Mouse (Mus musculus): Measurements from ENCODE around the gene Efcab12. TPM values are rescaled to one million over a fixed set of nuclear protein-coding genes. Genes with fewer than 3 reads are reported as not detected.

The Efcab12 gene
- total RNA-seq (2012; rRNA removed), result 0.04 and 0.13 TPM in 2 replicates
- 0.08 and 0.12 TPM in 2 replicates for total RNA-seq (2014; rRNA removed)
- polyA plus RNA-seq (2012; ENCODE audit: insufficient read length, low read depth), result 0.54 and 0.60 TPM in 2 replicates

- peaks cover 0 to 9% of the 10 kb centered on the region in 2 experiments; a peak in 3 of 4 replicates for H3K4me1 ChIP-seq (ENCODE audit: control insufficient read depth in 1 of 2, insufficient read depth in 2 of 2)
- H3K27me3 ChIP-seq (replicated peaks), result no peaks in the 10 kb centered on the region
- H3K4me2 ChIP-seq (ENCODE audit: insufficient read depth, low read depth, poor library complexity, severe bottlenecking), result no peak within 1 kb of the TSS
- no peaks in the 10 kb centered on the region for H3K9me3 ChIP-seq (replicated peaks; ENCODE audit: low read length)
- no peak within 1 kb of the TSS for H3K27ac ChIP-seq (ENCODE audit: insufficient read depth, low read depth)
- peaks cover 9 to 30% of the 10 kb centered on the region in 2 experiments for H3K36me3 ChIP-seq (replicated peaks in 1 of 2; ENCODE audit: control insufficient read depth in 1 of 2, insufficient read depth in 1 of 2, low read length in 1 of 2)
- no peak for DNase-seq (ENCODE audit: extremely low read depth)
- in situ Hi-C loops (cut with MboI; ENCODE audit: low pct_ligation_motif_present, low pct_unique_long_range_greater_than_20kb, low sequenced_read_pairs) (no loop called here), dilution Hi-C loops (cut with MboI; ENCODE audit: extremely low pct_ligation_motif_present, extremely low pct_unique_long_range_greater_than_20kb, low sequenced_read_pairs) (no loop called here)
- no peak within 1 kb of the TSS for H3K9ac ChIP-seq (ENCODE audit: insufficient read depth, low read depth)
- H3K4me3 ChIP-seq (replicated peaks in 1 of 3; ENCODE audit: low read depth in 2 of 3, low read length in 2 of 3, poor library complexity in 1 of 3), result no peak within 1 kb of the TSS
- no peak for TF ChIP-seq MYC (IDR thresholded peaks at IDR 0.05; ENCODE audit: low read depth, low read length)
- TF ChIP-seq JUND (conservative IDR thresholded peaks at IDR 0.05; ENCODE audit: low read depth, low read length), result no peak
- TF ChIP-seq EP300 (IDR thresholded peaks at IDR 0.05; ENCODE audit: low read length), result no peak
- TF ChIP-seq CTCF (conservative IDR thresholded peaks at IDR 0.05 in 1 of 2, IDR thresholded peaks at IDR 0.05 in 1 of 2; ENCODE audit: low read depth in 2 of 2, low read length in 2 of 2), result no peak
- no peak for TF ChIP-seq ZNF384 (IDR thresholded peaks at IDR 0.05; ENCODE audit: low read depth, low read length)
- no peak for TF ChIP-seq KAT2A (IDR thresholded peaks at IDR 0.05; ENCODE audit: insufficient replicate concordance, low read length)
- TF ChIP-seq POLR2AphosphoS2 (IDR thresholded peaks at IDR 0.05; ENCODE audit: low read depth, low read length), result no peak
- no peak for TF ChIP-seq MXI1 (IDR thresholded peaks at IDR 0.05; ENCODE audit: low read depth, low read length)
- TF ChIP-seq SMC3 (IDR thresholded peaks at IDR 0.05; ENCODE audit: low read depth, low read length), result no peak
- no peak for TF ChIP-seq NRF1 (IDR thresholded peaks at IDR 0.05; ENCODE audit: low read depth, low read length)
- H3K79me2 ChIP-seq (replicated peaks; ENCODE audit: control insufficient read depth, extremely low read depth, insufficient read depth, poor library complexity, severe bottlenecking), result no peaks in the 10 kb centered on the region
These were observed at the start of gene Efcab12 for GRCm38 (mm10) chr6:115838161-115838597. TSS of gene Efcab12 (minus strand) at chr6:115838412.

- H3K27ac ChIP-seq (ENCODE audit: insufficient read depth, low read depth), result peak overlapping the region; percentile 58
- peak overlapping the region; percentile 42 to 50 (median 44) for H3K4me3 ChIP-seq (replicated peaks in 1 of 3; ENCODE audit: low read depth in 2 of 3, low read length in 2 of 3, poor library complexity in 1 of 3)
- H3K4me1 ChIP-seq (ENCODE audit: control insufficient read depth in 1 of 2, insufficient read depth in 2 of 2), result peaks cover 11 to 21% of the 10 kb centered on the region in 2 experiments
- peak overlapping the region; percentile 38 for H3K9ac ChIP-seq (ENCODE audit: insufficient read depth, low read depth)
- H3K9me3 ChIP-seq (replicated peaks; ENCODE audit: low read length), result peaks cover 3% of the 10 kb centered on the region
- no peaks in the 10 kb centered on the region for H3K27me3 ChIP-seq (replicated peaks)
- H3K79me2 ChIP-seq (replicated peaks; ENCODE audit: control insufficient read depth, extremely low read depth, insufficient read depth, poor library complexity, severe bottlenecking), result no peaks in the 10 kb centered on the region
- DNase-seq (ENCODE audit: extremely low read depth), result peak; percentile 89
- in situ Hi-C loops (cut with MboI; ENCODE audit: low pct_ligation_motif_present, low pct_unique_long_range_greater_than_20kb, low sequenced_read_pairs) (no loop called here), dilution Hi-C loops (cut with MboI; ENCODE audit: extremely low pct_ligation_motif_present, extremely low pct_unique_long_range_greater_than_20kb, low sequenced_read_pairs) (no loop called here)
- peaks cover 18 to 50% of the 10 kb centered on the region in 2 experiments for H3K36me3 ChIP-seq (replicated peaks in 1 of 2; ENCODE audit: control insufficient read depth in 1 of 2, insufficient read depth in 1 of 2, low read length in 1 of 2)
- H3K4me2 ChIP-seq (ENCODE audit: insufficient read depth, low read depth, poor library complexity, severe bottlenecking), result peak overlapping the region; percentile 41; the same call in 1 of the 2 replicates
- TF ChIP-seq NELFE (IDR thresholded peaks at IDR 0.05; ENCODE audit: low read depth, low read length) (peak; percentile 76), ZKSCAN1 (IDR thresholded peaks at IDR 0.05; ENCODE audit: borderline replicate concordance, low read depth, low read length) (no peak), IRF4 (IDR thresholded peaks at IDR 0.05; ENCODE audit: low read depth, low read length) (peak; percentile 57; the same call in 1 of the 2 replicates), E2F4 (IDR thresholded peaks at IDR 0.05; ENCODE audit: insufficient replicate concordance, low read depth, low read length) (no peak), ZC3H11A (IDR thresholded peaks at IDR 0.05; ENCODE audit: low read depth, low read length) (no peak), NRF1 (IDR thresholded peaks at IDR 0.05; ENCODE audit: low read depth, low read length) (no peak), UBTF (IDR thresholded peaks at IDR 0.05; ENCODE audit: low read depth, low read length) (no peak), ETS1 (conservative IDR thresholded peaks at IDR 0.05; ENCODE audit: low read depth, low read length) (no peak), ZMIZ1 (IDR thresholded peaks at IDR 0.05; ENCODE audit: low read depth, low read length) (0 out of 2 replicates have a peak, but pooled peaks have one; percentile 26), MAZ (IDR thresholded peaks at IDR 0.05; ENCODE audit: low read depth, low read length) (no peak), JUN (IDR thresholded peaks at IDR 0.05; ENCODE audit: insufficient read depth, low read depth, low read length) (no peak), PAX5 (IDR thresholded peaks at IDR 0.05; ENCODE audit: low read length) (no peak), RAD21 (IDR thresholded peaks at IDR 0.05; ENCODE audit: low read depth, low read length) (no peak; the same call in 1 of the 2 replicates), MAFK (IDR thresholded peaks at IDR 0.05; ENCODE audit: insufficient replicate concordance, low read length) (no peak), HCFC1 (IDR thresholded peaks at IDR 0.05; ENCODE audit: low read depth, low read length) (peak; percentile 48), MXI1 (IDR thresholded peaks at IDR 0.05; ENCODE audit: low read depth, low read length) (no peak), USF1 (IDR thresholded peaks at IDR 0.05; ENCODE audit: low read depth, low read length) (no peak), JUND (conservative IDR thresholded peaks at IDR 0.05; ENCODE audit: low read depth, low read length) (no peak), CHD1 (IDR thresholded peaks at IDR 0.05; ENCODE audit: low read depth, low read length) (no peak), ELF1 (IDR thresholded peaks at IDR 0.05; ENCODE audit: low read depth, low read length) (peak; percentile 50; the same call in 1 of the 2 replicates), TCF12 (IDR thresholded peaks at IDR 0.05; ENCODE audit: low read depth, low read length) (peak; percentile 55; the same call in 1 of the 2 replicates), SMC3 (IDR thresholded peaks at IDR 0.05; ENCODE audit: low read depth, low read length) (no peak), MEF2A (IDR thresholded peaks at IDR 0.05; ENCODE audit: borderline replicate concordance, low read depth, low read length) (no peak), GABPA (IDR thresholded peaks at IDR 0.05; ENCODE audit: insufficient replicate concordance, low read depth, low read length) (no peak), CHD2 (IDR thresholded peaks at IDR 0.05; ENCODE audit: low read length) (no peak), KAT2A (IDR thresholded peaks at IDR 0.05; ENCODE audit: insufficient replicate concordance, low read length) (no peak)
These were observed 48.7 kb upstream of the Efcab12 start for GRCm38 (mm10) chr6:115886894-115887293.

Measured in CH12.LX (cell line).